Mouse (Mus musculus): Measurements from ENCODE around the gene Vkorc1.

GRCm38 (mm10) chr7:127931351-127932135 is 36.1 kb upstream of the Vkorc1 start:
- TF ChIP-seq CTCF (IDR thresholded peaks at IDR 0.05; ENCODE audit: low read depth) (no peak), EP300 (IDR thresholded peaks at IDR 0.05; ENCODE audit: low read depth) (no peak)

Data from liver, postnatal 0 days (tissue).